Mouse (Mus musculus): ENCODE data around the gene Wbp2nl. TPM values are rescaled to one million over a fixed set of nuclear protein-coding genes. Genes with fewer than 3 reads are reported as not detected.
A peak's percentile ranks its signal among the peaks of the same experiment; 100 is the strongest.
"Not testable (repeated sequence)": the region's sequence is repeated elsewhere in the genome, so short reads cannot be mapped to it uniquely, and the experiment has no call there.

Wbp2nl gene
- polyA plus RNA-seq, 1 experiment: not detected

DNA sequence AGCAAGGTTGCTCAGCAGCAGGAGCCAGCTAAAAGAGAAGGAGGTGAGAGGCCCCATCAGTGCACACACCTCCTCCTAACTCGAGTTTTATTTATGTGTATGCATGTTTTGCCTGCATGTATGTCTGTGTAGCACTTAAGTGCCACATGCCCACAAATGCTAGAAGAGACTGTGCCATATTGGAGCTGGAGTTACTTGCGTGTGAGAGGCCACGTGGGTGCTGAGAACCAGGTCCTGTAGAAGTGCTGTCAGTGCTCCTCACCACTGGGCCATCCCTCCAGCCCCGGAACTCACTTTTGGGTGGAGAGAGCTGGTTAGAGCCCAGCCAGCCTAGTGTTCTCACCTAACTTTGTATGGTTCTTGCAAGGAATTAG, 48.5 kb downstream of the Wbp2nl start:
- no peak for DNase-seq (ENCODE audit: extremely low spot score in 1 of 2, low spot score in 1 of 2)

DNA sequence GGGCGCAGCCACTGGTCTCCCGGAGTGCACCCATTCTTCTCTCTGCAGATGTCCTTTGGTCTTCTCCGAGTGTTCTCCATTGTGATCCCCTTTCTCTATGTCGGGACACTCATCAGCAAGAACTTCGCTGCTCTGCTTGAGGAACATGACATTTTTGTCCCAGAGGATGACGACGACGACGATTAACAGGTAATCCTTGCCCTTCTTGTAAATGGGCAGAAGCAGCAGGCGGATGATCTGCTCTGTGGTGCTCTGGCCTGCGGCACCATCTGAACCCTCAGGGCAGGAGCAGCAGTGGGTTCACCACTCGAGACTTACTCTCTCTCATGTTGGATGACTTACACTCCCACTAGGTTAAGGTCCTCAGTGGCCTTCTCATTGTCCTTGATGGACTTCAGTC, 49.1 kb downstream of the Wbp2nl start:
- no peak for DNase-seq (ENCODE audit: extremely low spot score in 1 of 2, low spot score in 1 of 2)

DNA sequence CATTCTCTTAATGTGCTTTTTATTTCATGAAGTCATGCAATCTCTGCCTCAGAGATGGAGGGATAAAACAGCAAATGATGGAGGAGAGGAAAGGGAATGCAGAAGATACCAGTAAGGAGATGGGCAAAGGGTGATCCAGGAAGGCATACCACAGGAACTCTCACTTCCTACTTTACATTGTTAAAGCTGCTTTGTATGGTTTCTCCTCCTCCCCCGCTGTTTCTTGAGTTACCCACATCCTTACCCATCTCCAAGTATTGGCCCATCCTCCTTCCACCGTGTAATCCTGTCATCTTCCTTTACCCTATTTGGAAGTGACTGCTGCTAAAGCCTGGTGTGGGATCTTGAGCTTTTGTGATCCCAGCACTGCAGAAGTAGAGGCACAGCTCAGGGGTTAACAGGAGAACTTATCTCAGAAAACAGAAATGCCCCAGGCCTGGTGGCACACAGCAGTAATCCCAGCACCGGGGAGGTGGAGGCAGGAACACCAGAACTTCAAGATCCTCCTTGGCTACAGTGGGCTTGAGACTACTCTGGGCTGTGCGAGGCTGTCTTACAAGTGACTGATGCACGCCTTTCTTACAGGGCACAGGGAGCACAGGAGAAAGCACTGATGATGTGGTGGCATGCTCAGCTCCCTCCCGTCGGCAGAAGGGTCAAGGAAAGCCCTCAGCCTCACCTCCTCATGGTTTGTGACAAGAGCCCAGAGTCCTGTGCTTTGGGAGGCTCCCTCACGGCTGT, 49.7 kb downstream of the Wbp2nl start:
- no peak for DNase-seq (ENCODE audit: extremely low spot score in 1 of 2, low spot score in 1 of 2)

DNA sequence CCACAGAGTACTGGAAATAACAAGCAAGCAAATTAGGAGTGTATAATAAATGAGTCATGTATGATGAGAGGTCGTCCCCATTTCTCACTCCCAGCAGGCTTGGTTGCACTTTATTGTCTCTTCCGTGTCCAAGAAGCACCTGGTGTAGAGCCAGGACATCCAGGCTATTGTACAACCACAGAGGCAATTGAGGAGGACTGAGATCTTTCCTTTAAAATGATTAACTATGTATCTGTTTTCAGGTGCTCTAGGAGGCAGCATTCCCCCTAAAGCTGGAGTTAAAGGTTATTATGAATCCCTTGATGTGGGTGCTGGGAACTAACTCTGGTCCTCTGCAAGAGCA, 50.2 kb downstream of the Wbp2nl start:
- no peak for DNase-seq (ENCODE audit: extremely low spot score in 1 of 2, low spot score in 1 of 2)

DNA sequence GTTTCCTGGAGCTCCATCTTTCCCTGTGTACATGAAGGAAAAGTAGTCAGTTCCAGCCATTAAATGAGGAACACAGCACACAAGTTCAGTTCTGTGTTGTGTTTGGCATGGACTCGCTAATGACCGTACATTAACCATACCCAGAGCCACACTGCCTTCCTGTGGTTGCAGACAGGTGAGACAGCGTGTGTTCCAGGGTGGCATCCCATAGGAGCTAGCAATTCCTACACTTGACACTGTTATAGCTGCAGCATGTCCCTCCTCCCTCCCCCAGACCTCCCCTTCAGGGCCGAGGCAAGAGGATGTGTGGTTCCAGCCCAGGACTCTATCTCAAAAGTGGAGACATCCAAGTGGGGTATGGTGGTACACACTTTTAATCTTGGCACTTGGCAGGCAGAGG, 51.6 kb downstream of the Wbp2nl start:
- no peak for DNase-seq (ENCODE audit: extremely low spot score in 1 of 2, low spot score in 1 of 2)

DNA sequence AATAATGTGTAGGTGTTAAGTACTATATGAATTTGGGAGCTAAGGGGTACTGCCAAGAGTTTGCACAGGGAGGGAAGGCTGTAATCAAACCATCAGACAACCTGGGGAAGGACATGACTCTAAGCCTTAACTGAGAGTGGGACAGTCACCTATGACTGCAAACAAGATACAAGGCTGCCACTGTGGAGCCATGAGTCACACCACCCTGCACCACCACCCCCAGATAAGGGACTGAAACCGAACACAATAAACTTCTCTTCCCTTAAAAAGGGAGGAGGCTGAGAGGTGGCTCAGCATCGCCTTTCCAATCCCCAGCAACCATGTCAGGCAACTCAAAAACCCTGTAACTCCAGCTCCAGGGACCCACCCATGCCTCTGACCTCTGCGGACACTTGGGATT, 52.7 kb downstream of the Wbp2nl start:
- no peak for DNase-seq (ENCODE audit: extremely low spot score in 1 of 2, low spot score in 1 of 2)

DNA sequence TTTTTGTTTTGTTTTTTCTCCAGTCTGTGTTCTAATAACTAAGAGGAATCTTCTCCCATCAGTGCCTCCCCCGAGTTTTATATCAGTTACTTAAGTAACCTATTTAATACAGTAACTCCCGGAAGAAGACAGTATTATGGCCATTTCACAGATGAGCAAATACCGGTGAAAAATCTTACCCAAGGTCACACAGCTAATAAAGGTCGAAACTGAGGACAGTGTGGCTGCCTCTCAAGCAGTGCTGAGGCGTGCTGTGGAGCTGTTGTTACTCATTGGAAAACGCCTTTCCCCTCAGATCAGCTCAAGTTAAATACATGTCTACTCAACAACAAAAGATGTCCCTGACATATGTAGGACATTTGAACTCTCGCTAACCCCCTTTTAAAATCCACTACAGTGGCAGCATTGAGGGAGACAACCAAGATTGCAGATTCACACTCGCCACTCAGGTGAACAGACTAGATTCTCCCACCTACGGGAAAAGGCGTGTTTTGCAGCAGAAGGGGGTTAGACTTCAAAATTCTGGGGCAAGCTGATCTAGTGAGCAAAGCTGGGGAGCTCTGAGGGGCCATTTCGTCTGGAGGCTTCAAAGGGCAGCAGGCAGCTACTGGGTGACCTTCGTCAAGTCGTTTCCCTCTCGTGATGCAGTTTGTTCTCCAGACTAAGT, 54.5 kb downstream of the Wbp2nl start:
- DNase-seq (ENCODE audit: extremely low spot score in 1 of 2, low spot score in 1 of 2): peak in 1 of 2 experiments; percentile 33

DNA sequence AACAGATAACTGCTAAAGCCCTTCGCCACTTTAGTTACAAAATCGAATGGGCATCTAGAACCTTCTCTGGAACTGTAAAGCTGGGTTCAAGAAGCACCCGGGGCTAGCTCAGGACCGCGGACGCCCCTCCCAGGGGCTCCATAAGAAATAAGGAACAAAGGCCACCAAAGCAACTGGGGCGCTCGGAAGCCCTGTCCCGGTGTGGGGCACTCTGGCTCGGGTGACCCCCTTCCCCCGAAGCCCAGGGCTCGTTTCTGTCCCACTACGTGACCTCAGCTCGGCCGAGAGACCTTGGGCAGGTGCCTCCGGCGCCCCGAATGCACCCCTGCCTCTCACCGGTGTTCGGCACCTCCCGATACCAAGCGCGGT, 55.0 kb downstream of the Wbp2nl start:
- DNase-seq (ENCODE audit: extremely low spot score in 1 of 2, low spot score in 1 of 2): no peak

DNA sequence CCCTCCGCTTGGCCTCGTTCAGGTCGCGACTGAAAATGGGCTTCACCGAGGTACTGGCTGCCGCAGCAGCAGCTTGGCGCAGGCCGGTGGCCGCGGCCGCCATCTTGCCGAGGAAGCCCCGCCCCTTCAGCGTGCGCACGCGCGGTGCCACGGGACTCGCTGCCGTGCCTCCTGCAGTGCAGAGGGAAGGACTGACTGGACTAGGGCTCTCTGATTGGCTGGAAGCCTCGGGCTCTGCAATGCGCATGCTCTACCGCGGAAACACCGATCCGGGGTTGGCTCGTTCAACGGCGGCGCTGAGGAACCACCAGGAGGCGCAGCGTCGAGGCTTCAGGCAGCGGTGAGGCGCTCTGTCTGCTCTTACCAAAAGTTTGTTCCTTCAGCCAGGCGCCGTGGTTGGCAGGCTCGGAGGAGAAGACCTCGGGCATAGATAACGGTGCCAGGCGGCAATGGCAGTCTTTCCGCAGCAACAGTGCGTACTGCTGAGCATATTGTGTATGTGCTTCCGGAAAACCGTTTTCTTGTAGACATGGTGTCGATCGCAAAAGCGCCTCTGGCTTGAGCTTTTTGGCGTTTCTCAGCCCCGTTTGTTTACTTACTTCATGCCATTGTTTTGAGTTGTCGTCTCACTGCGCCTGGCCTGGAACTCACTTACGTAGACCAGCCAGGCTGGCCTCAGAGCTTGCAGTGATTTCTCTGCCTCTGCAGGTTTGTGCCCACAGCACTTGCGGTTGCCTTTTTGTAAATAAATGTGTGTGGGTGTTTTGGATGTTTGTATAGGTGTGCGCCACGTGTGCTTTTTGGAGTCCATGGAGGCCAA, 55.6 kb downstream of the Wbp2nl start, which contains the start of gene Ndufa6:
TSS of gene Ndufa6 (minus strand) at position 197 of the 820 bp plus-strand sequence.
- DNase-seq (ENCODE audit: extremely low spot score in 1 of 2, low spot score in 1 of 2): peak; percentile 95 to 98

DNA sequence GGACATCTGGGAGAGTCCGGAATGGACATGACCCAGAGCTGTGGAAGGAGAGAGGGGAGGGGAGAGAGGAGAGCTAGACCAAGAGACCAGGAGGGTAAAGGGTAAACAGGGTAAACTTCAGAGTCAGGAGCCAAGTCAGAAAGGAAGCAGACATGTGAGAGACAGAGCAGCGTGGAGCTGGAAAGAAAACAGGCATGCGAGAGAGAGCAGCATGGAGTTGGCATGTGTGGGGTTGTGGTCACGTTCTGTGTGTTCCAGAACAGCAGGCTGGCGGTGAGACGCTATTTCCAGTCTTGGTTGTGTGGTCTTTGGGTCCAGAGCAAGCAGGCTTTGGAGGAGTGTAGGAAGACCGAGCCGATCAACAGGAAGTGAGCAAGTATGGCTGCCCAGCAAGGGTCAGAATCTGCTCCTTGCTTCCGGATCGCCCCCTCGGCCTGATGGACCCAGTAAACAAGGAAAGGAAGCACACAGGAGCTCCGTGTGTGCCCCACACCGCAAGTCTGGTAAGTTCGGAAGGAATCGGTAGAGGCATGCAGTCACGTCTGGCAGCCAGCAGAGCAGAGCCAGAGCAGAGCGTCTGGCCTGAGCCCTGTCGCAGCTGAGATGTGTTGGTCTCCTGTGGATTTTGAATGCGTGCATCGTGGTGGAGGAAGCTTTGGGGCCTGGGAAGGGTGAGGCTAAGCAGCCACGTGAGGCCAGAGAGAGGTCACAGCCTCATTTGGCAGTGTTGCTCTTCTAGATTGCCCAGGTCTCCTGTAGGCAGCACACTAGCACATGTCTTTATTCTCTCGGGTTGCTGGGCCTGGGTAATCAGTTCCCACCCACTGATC, 59.9 kb downstream of the Wbp2nl start:
- no peak for DNase-seq (ENCODE audit: extremely low spot score in 1 of 2, low spot score in 1 of 2)

DNA sequence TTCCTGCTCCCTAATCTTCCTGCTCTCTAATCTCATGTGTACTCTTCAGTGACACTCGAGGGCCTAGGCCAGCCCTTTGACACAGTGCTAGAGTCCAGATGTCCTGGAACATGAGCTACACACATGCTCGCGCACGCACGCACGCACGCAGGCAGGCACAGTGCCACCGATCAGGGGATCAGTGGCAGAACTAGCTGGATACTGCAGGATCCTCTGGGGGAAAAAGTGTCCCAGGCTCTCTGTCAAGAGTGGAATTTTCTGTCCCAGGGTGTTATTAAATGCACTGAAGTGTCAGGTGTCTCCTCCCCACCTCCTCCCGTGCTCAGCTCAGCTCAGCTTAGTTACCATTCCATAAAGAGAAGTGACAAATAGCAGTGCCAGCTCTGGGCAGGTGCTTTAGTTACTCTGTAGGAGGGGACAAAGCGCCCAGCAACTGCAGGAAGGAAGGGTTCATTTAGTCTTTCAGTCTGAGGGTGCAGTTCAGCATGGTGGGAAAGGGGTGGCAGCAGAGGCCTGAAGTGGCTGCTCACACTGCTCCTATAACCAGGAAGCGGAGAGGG, 62.8 kb downstream of the Wbp2nl start:
- no peak for DNase-seq (ENCODE audit: extremely low spot score in 1 of 2, low spot score in 1 of 2)

DNA sequence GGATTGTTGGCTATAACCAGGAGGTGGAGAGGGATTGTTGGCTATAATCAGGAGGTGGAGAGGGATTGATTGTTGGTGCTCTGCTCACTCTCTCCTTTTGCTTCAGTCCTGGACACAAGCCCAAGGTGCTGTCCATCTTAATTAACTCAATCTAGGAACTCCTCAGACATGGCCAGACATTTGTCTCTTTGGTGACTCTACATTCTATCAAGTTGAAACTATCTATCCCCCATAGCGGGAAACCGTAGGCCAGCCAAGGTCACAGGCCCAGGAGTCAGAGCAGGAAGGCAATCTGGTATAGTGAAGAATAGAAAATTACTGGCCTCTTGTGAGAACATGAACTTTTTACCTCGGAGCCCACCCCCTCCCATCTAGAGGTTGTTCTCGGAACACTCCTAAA, 63.5 kb downstream of the Wbp2nl start:
- no peak for DNase-seq (ENCODE audit: extremely low spot score in 1 of 2, low spot score in 1 of 2)

DNA sequence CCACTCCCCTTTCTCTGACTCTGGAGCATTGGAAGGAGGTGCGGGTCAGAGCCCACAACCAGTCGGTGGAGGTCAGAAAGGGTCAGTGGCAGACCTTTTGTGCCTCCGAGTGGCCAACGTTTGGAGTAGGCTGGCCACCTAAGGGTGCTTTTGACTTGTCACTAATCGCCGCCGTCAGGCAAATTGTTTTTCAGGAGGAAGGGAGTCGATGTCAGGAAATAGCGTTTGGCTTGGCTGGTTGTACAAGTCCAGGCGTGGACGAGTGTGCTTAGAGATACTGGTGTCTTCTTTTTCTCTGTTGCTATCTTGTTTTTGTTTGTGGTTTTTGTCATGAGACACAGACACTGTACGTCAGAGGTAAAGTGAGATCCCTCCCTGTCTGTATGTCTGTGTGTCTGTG, 65.0 kb downstream of the Wbp2nl start:
- not testable (repeated sequence) for DNase-seq (ENCODE audit: extremely low spot score in 1 of 2, low spot score in 1 of 2)

Other genes with a start within 250 kb of the Wbp2nl start
- gene 4930407I10Rik, start 239.8 kb upstream of the Wbp2nl start, polyA plus RNA-seq (2012; rRNA removed): not detected in 2 replicates
- gene Mei1, start 229.0 kb upstream of the Wbp2nl start, polyA plus RNA-seq (2012; rRNA removed): 3.8 and 4.1 TPM in 2 replicates
- gene Ccdc134, start 171.0 kb upstream of the Wbp2nl start, polyA plus RNA-seq (2012; rRNA removed): 23.1 TPM in 2 replicates
- gene Srebf2, start 151.8 kb upstream of the Wbp2nl start, polyA plus RNA-seq (2012; rRNA removed): 142 and 155 TPM in 2 replicates
- gene Shisa8, start 86.1 kb upstream of the Wbp2nl start, polyA plus RNA-seq (2012; rRNA removed): 57.1 and 79.6 TPM in 2 replicates
- gene Tnfrsf13c, start 74.6 kb upstream of the Wbp2nl start, polyA plus RNA-seq (2012; rRNA removed): 1.4 and 2.6 TPM in 2 replicates
- gene Cenpm, start 54.2 kb upstream of the Wbp2nl start, polyA plus RNA-seq (2012; rRNA removed): 6.4 and 9.1 TPM in 2 replicates
- gene 1500009C09Rik, start 46.6 kb upstream of the Wbp2nl start, polyA plus RNA-seq (2012; rRNA removed): 176 and 182 TPM in 2 replicates
- 344 and 374 TPM in 2 replicates for gene Sept3, start 24.1 kb upstream of the Wbp2nl start, polyA plus RNA-seq (2012; rRNA removed)
- 53.4 and 58.3 TPM in 2 replicates for gene Naga, start 40.0 kb downstream of the Wbp2nl start, polyA plus RNA-seq (2012; rRNA removed)
- 0.48 and 0.70 TPM in 2 replicates for gene Pheta2, start 40.0 kb downstream of the Wbp2nl start, polyA plus RNA-seq (2012; rRNA removed)
- 288 and 325 TPM in 2 replicates for gene Smdt1, start 40.0 kb downstream of the Wbp2nl start, polyA plus RNA-seq (2012; rRNA removed)
- gene Ndufa6, start 55.4 kb downstream of the Wbp2nl start, polyA plus RNA-seq (2012; rRNA removed): 498 and 573 TPM in 2 replicates
- gene Cyp2d22, start 81.3 kb downstream of the Wbp2nl start, polyA plus RNA-seq (2012; rRNA removed): 46.2 and 52.6 TPM in 2 replicates
- gene Cyp2d11, start 95.1 kb downstream of the Wbp2nl start, polyA plus RNA-seq (2012; rRNA removed): not detected in 2 replicates
- gene Cyp2d10, start 108.2 kb downstream of the Wbp2nl start, polyA plus RNA-seq (2012; rRNA removed): not detected in 2 replicates
- not detected in 2 replicates for gene Cyp2d9, start 134.5 kb downstream of the Wbp2nl start, polyA plus RNA-seq (2012; rRNA removed)